Mouse (Mus musculus) MEL (cell line): ENCODE results near the gene Zfp513. TPM values are rescaled to one million over a fixed set of nuclear protein-coding genes. Genes with fewer than 3 reads are reported as not detected.

Experiments
- DNase-seq: peaks from one replicate; pipeline ENCODE4 v3.0.0; 2011; ENCODE audit warnings: low read depth, low spot score
- H3K27ac ChIP-seq: 2 replicates; pipeline ENCODE4 v1.5.1; 2012; ENCODE audit warnings: low read depth, mild to moderate bottlenecking, control low read depth, low read length, moderate library complexity; ENCODE audit not compliant: control insufficient read depth
- H3K27me3 ChIP-seq, 2 experiments: fragments of 150-350 bp in 1 of 2; sonication (generic) in 1 of 2; 2 replicates each; pipeline ENCODE4 v1.6.1; 2012; ENCODE audit warnings: low read length in 2 of 2, mild to moderate bottlenecking in 2 of 2, improper control_type of control experiment in 1 of 2, moderate library complexity in 1 of 2; ENCODE audit not compliant: insufficient read depth in 2 of 2, control insufficient read depth in 1 of 2
- H3K36me3 ChIP-seq, 2 experiments: 2 replicates each; pipeline ENCODE4 v1.6.1; 2012 to 2014; ENCODE audit warnings: low read length in 2 of 2, improper control_type of control experiment in 1 of 2, inconsistent platforms in 1 of 2, mild to moderate bottlenecking in 1 of 2; ENCODE audit not compliant: insufficient read depth in 2 of 2, control insufficient read depth in 1 of 2
- H3K4me1 ChIP-seq, 2 experiments: fragments of 150-350 bp in 1 of 2; sonication (generic) in 1 of 2; 2 replicates each; pipeline ENCODE4 v1.6.1; 2012; ENCODE audit warnings: low read length in 2 of 2, improper control_type of control experiment in 1 of 2, mild to moderate bottlenecking in 1 of 2; ENCODE audit not compliant: insufficient read depth in 2 of 2, control insufficient read depth in 1 of 2
- H3K4me3 ChIP-seq, 2 experiments: fragments of 150-350 bp in 1 of 2; sonication (generic) in 1 of 2; 2 replicates each; pipeline ENCODE4 v1.5.1; 2012; ENCODE audit warnings: low read depth in 2 of 2, low read length in 2 of 2, mild to moderate bottlenecking in 2 of 2, moderate library complexity in 2 of 2, control low read depth in 1 of 2, improper control_type of control experiment in 1 of 2; ENCODE audit not compliant: control insufficient read depth in 1 of 2, insufficient read depth in 1 of 2
- H3K79me2 ChIP-seq: 2 replicates; pipeline ENCODE4 v1.6.1; 2012; ENCODE audit warnings: mild to moderate bottlenecking, low read length, moderate library complexity; ENCODE audit not compliant: control insufficient read depth, poor library complexity, insufficient read depth
- H3K9ac ChIP-seq: 2 replicates; pipeline ENCODE4 v1.6.1; 2012; ENCODE audit warnings: low read depth, mild to moderate bottlenecking, control low read depth, low read length, moderate library complexity; ENCODE audit not compliant: control insufficient read depth, poor library complexity, severe bottlenecking
- H3K9me3 ChIP-seq: fragments of 150-350 bp; sonication (generic); replicated peaks from 2 replicates; pipeline ENCODE4 v1.6.1; 2012; ENCODE audit warnings: mild to moderate bottlenecking, low read length, improper control_type of control experiment, moderate library complexity; ENCODE audit not compliant: insufficient read depth
- BHLHE40 ChIP-seq: IDR thresholded peaks from 2 replicates; pipeline ENCODE4 v1.6.1; 2012; ENCODE audit warnings: low read depth, mild to moderate bottlenecking, inconsistent platforms, low read length, improper control_type of control experiment, borderline replicate concordance
- CHD2 ChIP-seq: IDR thresholded peaks from 2 replicates; pipeline ENCODE4 v1.6.1; 2011; ENCODE audit warnings: low read length, improper control_type of control experiment
- CTCF ChIP-seq, 3 experiments: IDR thresholded peaks in 2 of 3; conservative IDR thresholded peaks in 1 of 3; 2 replicates each; pipeline ENCODE4 v1.5.1; 2011 to 2012; ENCODE audit warnings: low read length in 3 of 3, low read depth in 2 of 3, mild to moderate bottlenecking in 2 of 3, improper control_type of control experiment in 1 of 3, inconsistent platforms in 1 of 3, mixed read lengths in 1 of 3, moderate library complexity in 1 of 3; ENCODE audit not compliant: control insufficient read depth in 1 of 3, insufficient read depth in 1 of 3, poor library complexity in 1 of 3, severe bottlenecking in 1 of 3
- E2F4 ChIP-seq: IDR thresholded peaks from 2 replicates; pipeline ENCODE4 v1.6.1; 2011; ENCODE audit warnings: low read depth, low read length, improper control_type of control experiment, borderline replicate concordance
- EP300 ChIP-seq, 2 experiments: IDR thresholded peaks; 2 replicates each; pipeline ENCODE4 v1.6.1; 2011; ENCODE audit warnings: improper control_type of control experiment in 2 of 2, low read length in 2 of 2, low read depth in 1 of 2, mild to moderate bottlenecking in 1 of 2
- ETS1 ChIP-seq: IDR thresholded peaks from 2 replicates; pipeline ENCODE4 v1.6.1; 2012; ENCODE audit warnings: low read depth, mild to moderate bottlenecking, inconsistent platforms, low read length, improper control_type of control experiment, moderate library complexity
- GATA1 ChIP-seq: IDR thresholded peaks from 2 replicates; pipeline ENCODE4 v1.6.1; 2011; ENCODE audit warnings: low read depth, low read length, improper control_type of control experiment
- MAFK ChIP-seq: IDR thresholded peaks from 2 replicates; pipeline ENCODE4 v1.6.1; 2011; ENCODE audit warnings: low read depth, mild to moderate bottlenecking, low read length, improper control_type of control experiment, borderline replicate concordance
- MAX ChIP-seq: IDR thresholded peaks from 2 replicates; pipeline ENCODE4 v1.6.1; 2011; ENCODE audit warnings: low read length, improper control_type of control experiment
- MEF2A ChIP-seq: IDR thresholded peaks from 2 replicates; pipeline ENCODE4 v1.6.1; 2014; ENCODE audit warnings: low read depth, mild to moderate bottlenecking, inconsistent platforms, low read length, improper control_type of control experiment; ENCODE audit not compliant: poor library complexity, insufficient replicate concordance, severe bottlenecking; ENCODE audit errors: extremely low read depth
- MXI1 ChIP-seq: IDR thresholded peaks from 2 replicates; pipeline ENCODE4 v1.6.1; 2011; ENCODE audit warnings: mild to moderate bottlenecking, low read depth, low read length, improper control_type of control experiment
- MYC ChIP-seq: IDR thresholded peaks from 2 replicates; pipeline ENCODE4 v1.6.1; 2011; ENCODE audit warnings: low read depth, mild to moderate bottlenecking, low read length, improper control_type of control experiment, moderate library complexity
- NELFE ChIP-seq: IDR thresholded peaks from 2 replicates; pipeline ENCODE4 v1.6.1; 2011; ENCODE audit warnings: low read depth, low read length, improper control_type of control experiment
- NRF1 ChIP-seq: IDR thresholded peaks from 2 replicates; pipeline ENCODE4 v1.6.1; 2014; ENCODE audit warnings: low read depth, mild to moderate bottlenecking, inconsistent platforms, low read length, improper control_type of control experiment, moderate library complexity; ENCODE audit not compliant: poor library complexity, insufficient read depth, severe bottlenecking
- POLR2AphosphoS2 ChIP-seq: IDR thresholded peaks from 2 replicates; pipeline ENCODE4 v1.6.1; 2011; ENCODE audit warnings: low read length, improper control_type of control experiment
- POLR2AphosphoS5 ChIP-seq: IDR thresholded peaks from 2 replicates; pipeline ENCODE4 v1.6.1; 2012; ENCODE audit warnings: low read depth, borderline replicate concordance, mild to moderate bottlenecking, inconsistent platforms, low read length, moderate library complexity, mixed read lengths
- RAD21 ChIP-seq: IDR thresholded peaks from 2 replicates; pipeline ENCODE4 v1.6.1; 2011; ENCODE audit warnings: mild to moderate bottlenecking, low read depth, low read length, improper control_type of control experiment
- SIN3A ChIP-seq: IDR thresholded peaks from 2 replicates; pipeline ENCODE4 v1.6.1; 2012; ENCODE audit warnings: low read length, improper control_type of control experiment, inconsistent platforms
- SMC3 ChIP-seq: IDR thresholded peaks from 2 replicates; pipeline ENCODE4 v1.6.1; 2011; ENCODE audit warnings: low read depth, low read length, improper control_type of control experiment
- TAL1 ChIP-seq: IDR thresholded peaks from 2 replicates; pipeline ENCODE4 v1.6.1; 2012; ENCODE audit warnings: mild to moderate bottlenecking, inconsistent platforms, low read length, moderate library complexity, mixed read lengths
- TBP ChIP-seq: IDR thresholded peaks from 2 replicates; pipeline ENCODE4 v1.8.0; 2011; ENCODE audit warnings: low read depth, low read length, improper control_type of control experiment
- TCF12 ChIP-seq: IDR thresholded peaks from 2 replicates; pipeline ENCODE4 v1.6.1; 2014; ENCODE audit warnings: low read depth, mild to moderate bottlenecking, inconsistent platforms, low read length, improper control_type of control experiment, moderate library complexity
- UBTF ChIP-seq: IDR thresholded peaks from 2 replicates; pipeline ENCODE4 v1.6.1; 2012; ENCODE audit warnings: low read depth, mild to moderate bottlenecking, inconsistent platforms, low read length, improper control_type of control experiment, moderate library complexity, borderline replicate concordance; ENCODE audit not compliant: insufficient read depth
- USF1 ChIP-seq: IDR thresholded peaks from 2 replicates; pipeline ENCODE4 v1.6.1; 2014; ENCODE audit warnings: low read depth, mild to moderate bottlenecking, inconsistent platforms, low read length, improper control_type of control experiment, moderate library complexity
- USF2 ChIP-seq, 2 experiments: IDR thresholded peaks; 2 replicates each; pipeline ENCODE4 v1.6.1; 2011 to 2012; ENCODE audit warnings: improper control_type of control experiment in 2 of 2, low read length in 2 of 2, borderline replicate concordance in 1 of 2, inconsistent platforms in 1 of 2, low read depth in 1 of 2, mild to moderate bottlenecking in 1 of 2; ENCODE audit not compliant: insufficient read depth in 1 of 2
- ZC3H11A ChIP-seq: IDR thresholded peaks from 2 replicates; pipeline ENCODE4 v1.6.1; 2012; ENCODE audit warnings: low read depth, mild to moderate bottlenecking, inconsistent platforms, low read length, improper control_type of control experiment
- ZKSCAN1 ChIP-seq: IDR thresholded peaks from 2 replicates; pipeline ENCODE4 v1.6.1; 2012; ENCODE audit warnings: low read depth, mild to moderate bottlenecking, inconsistent platforms, low read length, improper control_type of control experiment, moderate library complexity
- ZMIZ1 ChIP-seq: IDR thresholded peaks from 2 replicates; pipeline ENCODE4 v1.6.1; 2012; ENCODE audit warnings: low read depth, mild to moderate bottlenecking, inconsistent platforms, low read length, improper control_type of control experiment, moderate library complexity
- ZNF384 ChIP-seq: IDR thresholded peaks from 2 replicates; pipeline ENCODE4 v1.6.1; 2012; ENCODE audit warnings: low read depth, mild to moderate bottlenecking, inconsistent platforms, low read length, improper control_type of control experiment
- polyA plus RNA-seq, 2 experiments: library from polyadenylated mRNA; stranded (reverse) in 1 of 2; unstranded in 1 of 2; fragments of >175 nt in 1 of 2; fragments of >200 nt in 1 of 2; gene quantifications; 2 replicates each; pipeline versions ENCODE4 v1.2.1 to v1.2.4; 2012; ENCODE audit warnings: low replicate concordance in 2 of 2, low read depth in 1 of 2; ENCODE audit not compliant: insufficient read length in 2 of 2, insufficient read depth in 1 of 2, missing spikeins in 1 of 2
- total RNA-seq: library from RNA; depleted of rRNA; stranded (reverse); fragments of 300-350 nt; gene quantifications from 2 replicates; pipeline ENCODE4 v1.2.3, GENCODE M21; 2012

Gene Zfp513
- total and polyA plus RNA-seq, 3 experiments = 7.0 to 15.2 TPM; not detected in 1

GRCm38 (mm10) chr5:31162462-31162861, 39.6 kb downstream of the Zfp513 start:
- H3K27ac ChIP-seq = peak overlapping the region; percentile 38; the same call in 1 of the 2 replicates
- DNase-seq = peak; percentile 82
- no peaks in the 10 kb centered on the region for H3K27me3 ChIP-seq
- H3K4me1 ChIP-seq = peaks cover 20 to 22% of the 10 kb centered on the region in 2 experiments
- H3K9me3 ChIP-seq = no peaks in the 10 kb centered on the region
- H3K4me3 ChIP-seq = no peak overlapping the region
- peaks cover 48 to 60% of the 10 kb centered on the region in 2 experiments for H3K36me3 ChIP-seq
- no peak for TF ChIP-seq NELFE
- no peak for TF ChIP-seq BHLHE40
- peak; percentile 35; the same call in 1 of the 2 replicates for TF ChIP-seq SIN3A
- TF ChIP-seq ETS1 = 0 out of 2 replicates have a peak, but pooled peaks have one; percentile 17
- 0 out of 4 replicates have a peak, but pooled peaks of 1 of the 2 experiments have one; percentile 15 for TF ChIP-seq EP300 (IDR thresholded peaks at IDR 0.05; ENCODE audit: low read depth in 1 of 2, low read length in 2 of 2)
- no peak for TF ChIP-seq ZKSCAN1
- TF ChIP-seq MAX = no peak
- TF ChIP-seq MYC = peak; percentile 58
- no peak for TF ChIP-seq GATA1
- TF ChIP-seq, all 39 proteins: peak for 4
- H3K9ac ChIP-seq = no peak overlapping the region
- no peaks in the 10 kb centered on the region for H3K79me2 ChIP-seq

- DNase-seq = peak; percentile 89
- Histone ChIP-seq H3K9me3 (no peaks in the 10 kb centered on the region), H3K27ac (peak within 1 kb of the TSS; percentile 12; the same call in 1 of the 2 replicates), H3K79me2 (no peaks in the 10 kb centered on the region; the same call in 1 of the 2 replicates), H3K27me3 (no peaks in the 10 kb centered on the region), H3K9ac (peak within 1 kb of the TSS; percentile 73), H3K4me1 (no peaks in the 10 kb centered on the region; a peak in 1 of 4 replicates), H3K36me3 (peaks cover 0 to 22% of the 10 kb centered on the region in 2 experiments; a peak in 2 of 4 replicates), H3K4me3 (peak within 1 kb of the TSS; percentile 74 to 76)
- TF ChIP-seq UBTF (no peak), NRF1 (peak; percentile 75), MAX (peak; percentile 94), EP300 (IDR thresholded peaks at IDR 0.05; ENCODE audit: low read depth in 1 of 2, low read length in 2 of 2) (no peak), ZMIZ1 (peak; percentile 85; the same call in 1 of the 2 replicates), E2F4 (no peak), USF1 (peak; percentile 98), TCF12 (0 out of 2 replicates have a peak, but pooled peaks have one; percentile 33), CTCF (IDR thresholded peaks at IDR 0.05 in 2 of 3, conservative IDR thresholded peaks at IDR 0.05 in 1 of 3; ENCODE audit: control insufficient read depth in 1 of 3, insufficient read depth in 1 of 3, low read depth in 2 of 3, low read length in 3 of 3, poor library complexity in 1 of 3, severe bottlenecking in 1 of 3) (no peak), GATA1 (no peak), ZNF384 (no peak), MAFK (no peak), BHLHE40 (peak; percentile 96), MYC (no peak; the same call in 1 of the 2 replicates), TAL1 (no peak), MXI1 (peak; percentile 77), MEF2A (no peak), SIN3A (peak; percentile 90), USF2 (IDR thresholded peaks at IDR 0.05; ENCODE audit: borderline replicate concordance in 1 of 2, insufficient read depth in 1 of 2, low read depth in 1 of 2, low read length in 2 of 2) (peak; percentile 62 to 87), POLR2AphosphoS5 (0 out of 2 replicates have a peak, but pooled peaks have one; percentile 47), POLR2AphosphoS2 (peak; percentile 98), RAD21 (no peak), SMC3 (no peak), CHD2 (no peak; the same call in 1 of the 2 replicates), ZC3H11A (no peak), TBP (no peak; the same call in 1 of the 2 replicates)
Observed at GRCm38 (mm10) chr5:31154152-31154553, 48.0 kb downstream of the Zfp513 start, which contains the start of gene Mpv17. Gene Mpv17, minus strand, starts transcription at chr5:31154251.
